Mouse (Mus musculus): Measurements from ENCODE around the gene Ptpn22. TPM values are rescaled to one million over a fixed set of nuclear protein-coding genes. Genes with fewer than 3 reads are reported as not detected.

Ptpn22 gene
- polyA plus RNA-seq, 1 experiment from 2014 or later = 2.0 TPM

DNA sequence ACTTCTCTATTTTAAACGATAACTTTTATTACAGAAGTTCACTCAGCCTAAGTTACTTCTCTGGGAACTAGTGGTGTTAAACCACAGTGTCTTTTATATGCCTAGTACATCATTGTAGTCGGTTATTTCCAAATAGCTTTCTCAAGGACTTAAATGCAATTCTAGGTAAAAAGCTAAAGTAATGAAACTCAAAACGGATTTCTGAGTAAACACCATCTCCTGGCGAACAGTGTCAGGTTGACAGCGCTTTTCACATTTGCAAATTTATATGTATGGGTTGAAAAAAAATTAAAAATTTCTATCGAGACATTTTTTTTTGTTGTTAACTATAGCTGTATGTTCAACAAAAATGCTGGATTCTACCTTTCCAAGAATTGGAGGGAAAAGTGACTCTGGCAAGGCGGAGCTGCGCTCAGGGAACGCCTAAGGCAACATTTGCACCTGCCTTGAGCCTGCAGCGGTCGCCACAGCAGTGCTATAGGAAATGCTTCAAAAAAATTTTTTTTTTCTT is 53.9 kb downstream of the Ptpn22 start:
- Histone ChIP-seq H3K9ac (peak overlapping the region; percentile 97), H3K9me3 (replicated peaks) (no peaks in the 10 kb centered on the region), H3K27ac (peak overlapping the region; percentile 95), H3K27me3 (replicated peaks) (no peaks in the 10 kb centered on the region), H3K4me1 (peaks cover 19% of the 10 kb centered on the region), H3K4me2 (peak overlapping the region; percentile 78), H3K36me3 (no peaks in the 10 kb centered on the region), H3K4me3 (peak overlapping the region; percentile 99)
- whole genome bisulfite sequencing (ENCODE audit: insufficient replicate concordance) = 4% methylated on average over 11 of the region's 11 CpGs
- ATAC-seq = peak; percentile 38

- no peaks in the 10 kb centered on the region for H3K27me3 ChIP-seq (replicated peaks)
- WGBS (ENCODE audit: insufficient replicate concordance) = under 1% methylated on average over 51 of the region's 55 CpGs
- peak within 1 kb of the TSS; percentile 95 for H3K27ac ChIP-seq
- peak within 1 kb of the TSS; percentile 99 for H3K4me3 ChIP-seq
- peaks cover 19% of the 10 kb centered on the region for H3K4me1 ChIP-seq
- H3K4me2 ChIP-seq = peak within 1 kb of the TSS; percentile 78
- peak; percentile 99 for ATAC-seq
- H3K36me3 ChIP-seq = no peaks in the 10 kb centered on the region
- peak within 1 kb of the TSS; percentile 97 for H3K9ac ChIP-seq
- H3K9me3 ChIP-seq (replicated peaks) = no peaks in the 10 kb centered on the region
Observed at GRCm38 (mm10) chr3:103914010-103914669, 54.5 kb downstream of the Ptpn22 start, which contains the start of gene Rsbn1. Rsbn1 (plus strand) TSS chr3:103914120.

DNA sequence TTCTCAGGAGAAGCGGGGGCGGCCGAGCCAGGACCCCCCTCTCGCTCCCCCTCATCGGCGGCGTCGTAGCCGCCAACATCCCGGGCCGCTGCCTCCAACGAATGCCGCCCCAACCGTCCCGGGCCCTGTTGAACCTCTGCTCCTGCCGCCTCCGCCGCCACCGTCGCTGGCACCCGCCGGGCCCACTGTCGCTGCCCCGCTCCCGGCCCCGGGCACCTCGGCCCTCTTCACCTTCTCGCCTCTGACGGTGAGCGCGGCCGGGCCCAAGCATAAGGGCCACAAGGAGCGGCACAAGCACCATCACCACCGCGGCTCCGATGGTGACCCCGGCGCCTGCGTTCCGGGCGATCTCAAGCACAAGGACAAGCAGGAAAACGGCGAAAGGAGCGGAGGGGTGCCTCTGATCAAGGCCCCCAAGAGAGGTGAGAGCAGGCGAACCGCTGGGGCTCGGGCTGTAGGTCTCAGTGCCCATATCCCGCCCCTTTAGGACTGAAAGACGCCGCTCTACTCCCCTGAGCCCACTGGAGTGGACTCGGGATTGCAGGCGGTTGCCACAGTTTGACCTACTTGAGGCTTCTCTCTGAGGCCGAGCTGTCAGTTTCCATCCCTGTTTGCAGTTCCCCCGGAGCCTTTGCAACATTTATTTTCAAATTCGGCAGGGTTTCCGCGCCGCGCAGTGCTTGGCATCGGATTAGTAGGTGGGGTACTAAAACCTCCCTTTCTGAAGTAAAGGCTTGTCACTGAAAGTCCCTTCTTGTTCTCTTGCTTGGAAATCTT is 55.3 kb downstream of the Ptpn22 start:
- H3K4me2 ChIP-seq = peak overlapping the region; percentile 78
- 0 out of 2 replicates have a peak, but pooled peaks cover 3% of the 10 kb centered on the region for H3K36me3 ChIP-seq
- peak overlapping the region; percentile 97 for H3K9ac ChIP-seq
- peak overlapping the region; percentile 99 for H3K4me3 ChIP-seq
- H3K27ac ChIP-seq = peak overlapping the region; percentile 95
- WGBS (ENCODE audit: insufficient replicate concordance) = 2% methylated on average over 55 of the region's 60 CpGs
- H3K9me3 ChIP-seq (replicated peaks) = no peaks in the 10 kb centered on the region
- no peaks in the 10 kb centered on the region for H3K27me3 ChIP-seq (replicated peaks)
- peaks cover 23% of the 10 kb centered on the region for H3K4me1 ChIP-seq
- ATAC-seq = peak; percentile 25

- peak overlapping the region; percentile 97 for H3K9ac ChIP-seq
- H3K27me3 ChIP-seq (replicated peaks) = no peaks in the 10 kb centered on the region
- ATAC-seq = no peak
- H3K4me3 ChIP-seq = peak overlapping the region; percentile 99
- H3K9me3 ChIP-seq (replicated peaks) = no peaks in the 10 kb centered on the region
- H3K36me3 ChIP-seq = 0 out of 2 replicates have a peak, but pooled peaks cover 3% of the 10 kb centered on the region
- peaks cover 26% of the 10 kb centered on the region for H3K4me1 ChIP-seq
- peak overlapping the region; percentile 95 for H3K27ac ChIP-seq
- H3K4me2 ChIP-seq = peak overlapping the region; percentile 78
- WGBS (ENCODE audit: insufficient replicate concordance) = under 1% methylated on average over 7 of the region's 7 CpGs
Observed at GRCm38 (mm10) chr3:103915509-103915896, 55.9 kb downstream of the Ptpn22 start.

DNA sequence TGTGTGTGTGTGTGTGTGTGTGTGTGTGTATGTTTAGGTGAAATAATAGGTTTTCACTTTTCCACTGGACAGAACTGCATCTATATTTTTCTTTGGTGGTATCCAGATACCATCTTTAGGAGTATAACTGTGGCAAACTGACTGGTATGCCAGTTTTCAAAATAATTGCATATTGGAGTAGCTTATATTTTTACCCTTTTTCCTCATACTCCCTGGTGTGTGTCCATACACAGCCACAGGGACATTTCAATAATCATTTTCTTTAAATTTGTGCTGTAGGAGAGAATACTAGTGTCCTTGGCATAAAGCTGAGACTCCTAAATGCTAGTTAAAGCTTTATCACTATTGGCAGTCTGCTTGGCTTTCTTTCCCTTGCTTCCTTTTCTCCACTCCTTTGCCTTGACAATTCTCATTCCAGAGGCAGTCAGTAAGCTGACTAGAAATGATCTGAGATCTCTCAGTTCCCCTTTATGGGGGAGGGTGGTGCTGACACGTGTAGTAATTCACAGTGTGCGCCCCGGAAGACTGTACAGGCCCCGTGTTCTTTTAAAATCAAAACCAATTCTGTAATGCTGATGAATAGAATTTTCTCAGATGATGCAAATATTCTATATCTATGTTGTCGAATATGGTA is 56.7 kb downstream of the Ptpn22 start:
- WGBS (ENCODE audit: insufficient replicate concordance) = 13% methylated on average over 5 of the region's 5 CpGs
- peak overlapping the region; percentile 78 for H3K4me2 ChIP-seq
- H3K27ac ChIP-seq = peak overlapping the region; percentile 64; the same call in 1 of the 2 replicates
- H3K36me3 ChIP-seq = 0 out of 2 replicates have a peak, but pooled peaks cover 3% of the 10 kb centered on the region
- H3K4me3 ChIP-seq = peak overlapping the region; percentile 99
- H3K9ac ChIP-seq = peak overlapping the region; percentile 63
- H3K27me3 ChIP-seq (replicated peaks) = no peaks in the 10 kb centered on the region
- peaks cover 29% of the 10 kb centered on the region for H3K4me1 ChIP-seq
- ATAC-seq = no peak
- H3K9me3 ChIP-seq (replicated peaks) = no peaks in the 10 kb centered on the region

GRCm38 (mm10) chr3:103916839-103917237 is 57.2 kb downstream of the Ptpn22 start:
- Histone ChIP-seq H3K36me3 (0 out of 2 replicates have a peak, but pooled peaks cover 3% of the 10 kb centered on the region), H3K9me3 (replicated peaks) (no peaks in the 10 kb centered on the region), H3K27me3 (replicated peaks) (no peaks in the 10 kb centered on the region), H3K9ac (peak overlapping the region; percentile 63; the same call in 1 of the 2 replicates), H3K4me3 (peak overlapping the region; percentile 99), H3K4me1 (peaks cover 33% of the 10 kb centered on the region), H3K4me2 (peak overlapping the region; percentile 78), H3K27ac (peak overlapping the region; percentile 64; the same call in 1 of the 2 replicates)
- ATAC-seq = no peak
- WGBS (ENCODE audit: insufficient replicate concordance) = 37% methylated on average over 3 of the region's 3 CpGs

GRCm38 (mm10) chr3:103920094-103920493 is 60.5 kb downstream of the Ptpn22 start:
- Histone ChIP-seq H3K4me3 (no peak overlapping the region), H3K36me3 (0 out of 2 replicates have a peak, but pooled peaks cover 3% of the 10 kb centered on the region), H3K9me3 (replicated peaks) (no peaks in the 10 kb centered on the region), H3K9ac (peak overlapping the region; percentile 5; the same call in 1 of the 2 replicates), H3K27me3 (replicated peaks) (no peaks in the 10 kb centered on the region), H3K27ac (no peak overlapping the region), H3K4me1 (peaks cover 60% of the 10 kb centered on the region), H3K4me2 (no peak overlapping the region)
- WGBS (ENCODE audit: insufficient replicate concordance) = 59% methylated on average over 1 of the region's 1 CpGs
- 0 out of 2 replicates have a peak, but pooled peaks have one; percentile 53 for ATAC-seq

DNA sequence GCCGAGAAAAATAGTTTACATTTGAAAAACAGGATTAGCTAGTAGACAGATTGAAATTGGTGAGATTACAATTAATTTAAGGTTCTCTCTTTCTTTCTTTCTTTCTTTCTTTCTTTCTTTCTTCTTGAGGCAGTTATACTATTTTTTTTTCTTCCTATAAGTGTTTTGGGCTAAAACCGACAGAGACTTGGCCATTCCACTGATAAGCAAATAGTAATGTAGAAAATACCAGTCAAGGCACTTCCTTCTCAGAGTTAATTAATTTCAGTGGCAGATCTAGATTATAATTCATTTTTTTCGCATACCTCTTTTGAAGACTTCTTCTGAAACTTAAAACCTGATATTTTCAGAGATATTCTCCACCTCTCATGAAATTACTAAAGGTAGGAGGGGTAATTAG is 65.7 kb downstream of the Ptpn22 start:
- 48% methylated on average over 3 of the region's 3 CpGs for WGBS (ENCODE audit: insufficient replicate concordance)
- H3K4me2 ChIP-seq = no peak overlapping the region
- ATAC-seq = no peak
- no peak overlapping the region for H3K27ac ChIP-seq
- H3K27me3 ChIP-seq (replicated peaks) = no peaks in the 10 kb centered on the region
- no peak overlapping the region for H3K9ac ChIP-seq
- H3K36me3 ChIP-seq = peaks cover 14% of the 10 kb centered on the region
- no peaks in the 10 kb centered on the region for H3K9me3 ChIP-seq (replicated peaks)
- H3K4me1 ChIP-seq = peaks cover 40% of the 10 kb centered on the region
- H3K4me3 ChIP-seq = no peak overlapping the region

DNA sequence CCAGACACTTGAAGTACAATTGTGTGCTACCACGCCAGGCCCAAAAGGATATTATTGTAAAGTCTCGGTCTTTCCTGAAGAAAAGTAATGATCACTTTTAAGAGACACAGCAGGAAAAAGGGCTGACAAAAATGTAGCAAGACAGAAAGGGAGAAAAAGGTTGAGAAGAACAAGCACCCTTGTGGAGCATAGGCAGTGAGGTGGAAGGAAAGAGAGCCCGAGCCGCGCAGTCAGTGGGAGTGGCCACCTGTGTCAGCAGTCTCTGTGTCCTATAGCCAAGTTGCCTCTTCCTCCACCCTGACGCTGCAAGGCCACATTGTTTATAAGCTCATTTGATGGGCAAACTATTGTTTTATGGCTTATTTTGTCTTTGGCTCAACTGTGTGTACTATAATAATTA is 67.9 kb downstream of the Ptpn22 start:
- 68% methylated on average over 6 of the region's 6 CpGs for WGBS (ENCODE audit: insufficient replicate concordance)
- H3K27ac ChIP-seq = no peak overlapping the region
- peak; percentile 60; the same call in 1 of the 2 replicates for ATAC-seq
- no peak overlapping the region for H3K4me3 ChIP-seq
- H3K27me3 ChIP-seq (replicated peaks) = no peaks in the 10 kb centered on the region
- H3K9ac ChIP-seq = no peak overlapping the region
- H3K9me3 ChIP-seq (replicated peaks) = no peaks in the 10 kb centered on the region
- H3K4me2 ChIP-seq = no peak overlapping the region
- peaks cover 30% of the 10 kb centered on the region for H3K36me3 ChIP-seq
- peaks cover 26% of the 10 kb centered on the region for H3K4me1 ChIP-seq

- no peak overlapping the region for H3K9ac ChIP-seq
Observed at GRCm38 (mm10) chr3:103944794-103945562, 85.4 kb downstream of the Ptpn22 start.

DNA sequence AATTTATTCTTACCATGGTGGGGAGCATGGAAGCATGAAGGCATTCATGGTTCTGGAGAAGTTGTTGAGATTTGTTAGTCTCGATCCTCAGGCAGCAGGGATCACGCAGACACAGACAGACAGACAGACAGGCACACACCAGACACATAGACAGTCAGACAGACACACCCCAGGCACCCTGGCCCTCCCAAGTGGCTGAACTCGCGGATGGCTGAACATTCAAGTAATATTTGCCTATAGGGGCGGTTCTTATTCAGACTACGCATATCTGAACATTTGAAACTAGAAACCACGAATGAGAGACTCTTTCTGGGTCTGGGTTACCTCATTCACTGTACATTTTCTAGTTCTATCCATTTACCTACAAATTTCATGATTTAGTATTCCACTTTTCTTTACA is 89.1 kb downstream of the Ptpn22 start:
- no peak for ATAC-seq
- H3K27me3 ChIP-seq (replicated peaks) = no peaks in the 10 kb centered on the region
- no peak overlapping the region for H3K4me2 ChIP-seq
- no peak overlapping the region for H3K4me3 ChIP-seq
- no peaks in the 10 kb centered on the region; the same call in 1 of the 2 replicates for H3K4me1 ChIP-seq
- H3K9me3 ChIP-seq (replicated peaks) = no peaks in the 10 kb centered on the region
- no peak overlapping the region for H3K9ac ChIP-seq
- WGBS (ENCODE audit: insufficient replicate concordance) = 85% methylated on average over 7 of the region's 7 CpGs
- peaks cover 8% of the 10 kb centered on the region; the same call in 1 of the 2 replicates for H3K36me3 ChIP-seq
- no peak overlapping the region for H3K27ac ChIP-seq

More at GRCm38 (mm10) chr3:103944794-103945562, 85.4 kb downstream of the Ptpn22 start:
- WGBS (ENCODE audit: insufficient replicate concordance) = 83% methylated on average over 1 of the region's 1 CpGs
- no peak for ATAC-seq
- Histone ChIP-seq H3K27ac (no peak overlapping the region), H3K27me3 (replicated peaks) (no peaks in the 10 kb centered on the region), H3K4me3 (no peak overlapping the region), H3K4me2 (no peak overlapping the region), H3K9me3 (replicated peaks) (no peaks in the 10 kb centered on the region), H3K36me3 (peaks cover 8% of the 10 kb centered on the region; the same call in 1 of the 2 replicates), H3K4me1 (no peaks in the 10 kb centered on the region; the same call in 1 of the 2 replicates)

Measured in liver, embryonic 12.5 days (tissue).